Mouse (Mus musculus) cerebellum, adult 2 months (tissue): Measurements from ENCODE around the gene Zcchc7.

Experiments
- CTCF ChIP-seq: fragments of 200-500 bp; IDR thresholded peaks from 2 replicates; pipeline ENCODE4 v1.5.1; 2011; ENCODE audit warnings: low read depth, mild to moderate bottlenecking, control low read depth, low read length, moderate library complexity, borderline replicate concordance; ENCODE audit not compliant: insufficient read depth
- POLR2A ChIP-seq: fragments of 200-500 bp; IDR thresholded peaks from 2 replicates; pipeline ENCODE4 v1.6.1; 2011; ENCODE audit warnings: low read length, control low read depth, borderline replicate concordance; ENCODE audit not compliant: insufficient read depth

DNA sequence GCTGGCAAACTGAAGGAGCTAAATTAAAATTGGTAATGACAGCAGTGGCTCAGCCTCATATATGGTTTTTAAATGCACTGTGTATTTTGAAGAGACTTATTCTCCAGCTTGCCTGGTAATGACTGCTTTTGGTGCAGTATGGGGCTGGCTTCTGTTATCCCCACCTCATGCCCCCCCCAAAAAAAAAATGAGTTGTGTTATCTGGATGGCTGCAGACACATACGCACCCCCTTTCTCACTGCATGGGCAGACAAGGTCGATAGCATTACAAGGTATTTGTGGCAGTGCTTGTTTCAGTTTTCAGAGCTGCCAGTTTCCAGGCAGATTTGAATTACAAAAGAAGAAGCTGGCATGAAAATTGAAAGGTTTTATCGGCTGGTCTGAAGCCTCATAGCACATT, 162.2 kb downstream of the Zcchc7 start:
- TF ChIP-seq CTCF (no peak), POLR2A (no peak)
